Mouse (Mus musculus) adipocyte (in vitro differentiated cells): ENCODE measurements at regions not wholly inside any gene's neighbourhood (a gene's known extent, or its start where the extent isn't known, plus 50 kb on each side); places are given as distances from the start of the nearest gene placed in this dataset.

Experiments used
- DNase-seq: peaks from one replicate; pipeline ENCODE4 v3.0.0-alpha.2; 2016; ENCODE audit warnings: low spot score

- no peak for DNase-seq
Measured at GRCm38 (mm10) chr8:126160356-126160975, 137.9 kb upstream of the Slc35f3 start.

GRCm38 (mm10) chr8:126162748-126163371 is 135.5 kb upstream of the Slc35f3 start:
- no peak for DNase-seq

DNA sequence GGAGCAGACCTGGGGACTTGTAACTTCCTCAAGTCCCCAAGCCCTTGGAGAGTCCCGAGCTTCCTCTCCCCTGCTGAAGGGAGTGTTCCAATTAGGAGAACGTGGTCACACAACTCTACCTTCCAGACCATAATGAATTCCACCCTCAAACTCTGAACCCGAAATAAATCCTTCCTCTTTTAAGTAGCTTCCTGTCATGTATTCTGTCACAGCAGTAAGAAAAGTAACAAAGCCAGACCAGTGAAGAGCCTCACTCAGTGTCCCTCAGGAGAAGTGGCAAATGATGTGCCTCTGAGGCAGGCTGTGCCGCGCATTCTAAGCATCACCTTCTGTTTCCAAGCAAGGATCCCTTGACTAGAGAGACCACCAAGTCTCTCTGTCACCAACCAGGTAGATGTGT is 134.4 kb upstream of the Slc35f3 start:
- no peak for DNase-seq

GRCm38 (mm10) chr8:126165486-126166095 is 132.8 kb upstream of the Slc35f3 start:
- no peak for DNase-seq

GRCm38 (mm10) chr8:126166394-126166793 is 132.0 kb upstream of the Slc35f3 start:
- DNase-seq, result no peak

DNA sequence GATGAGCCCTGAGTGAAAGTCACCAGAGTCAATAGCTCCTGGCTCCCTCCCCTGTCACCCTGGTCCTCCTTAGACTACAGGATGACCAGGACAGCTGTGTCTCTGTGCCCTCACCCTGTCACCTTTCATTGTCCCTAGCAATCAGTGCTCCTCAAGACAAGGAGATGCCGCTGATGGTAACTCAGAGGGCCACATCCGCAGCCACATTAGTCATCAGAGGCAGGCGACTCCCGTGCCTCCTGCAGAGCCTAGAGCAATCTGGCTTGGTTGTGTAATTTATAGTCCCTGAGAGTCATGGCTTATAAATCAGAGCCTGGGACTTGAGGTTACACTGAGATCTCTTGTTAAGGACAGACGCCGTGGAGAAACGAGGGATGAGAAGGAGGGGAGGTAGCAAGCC is 123.9 kb upstream of the Slc35f3 start:
- no peak for DNase-seq

- no peak for DNase-seq
Measured at GRCm38 (mm10) chr8:126176305-126176704, 122.1 kb upstream of the Slc35f3 start.

- DNase-seq, result no peak
Measured at GRCm38 (mm10) chr8:126177855-126178254, 120.5 kb upstream of the Slc35f3 start.

DNA sequence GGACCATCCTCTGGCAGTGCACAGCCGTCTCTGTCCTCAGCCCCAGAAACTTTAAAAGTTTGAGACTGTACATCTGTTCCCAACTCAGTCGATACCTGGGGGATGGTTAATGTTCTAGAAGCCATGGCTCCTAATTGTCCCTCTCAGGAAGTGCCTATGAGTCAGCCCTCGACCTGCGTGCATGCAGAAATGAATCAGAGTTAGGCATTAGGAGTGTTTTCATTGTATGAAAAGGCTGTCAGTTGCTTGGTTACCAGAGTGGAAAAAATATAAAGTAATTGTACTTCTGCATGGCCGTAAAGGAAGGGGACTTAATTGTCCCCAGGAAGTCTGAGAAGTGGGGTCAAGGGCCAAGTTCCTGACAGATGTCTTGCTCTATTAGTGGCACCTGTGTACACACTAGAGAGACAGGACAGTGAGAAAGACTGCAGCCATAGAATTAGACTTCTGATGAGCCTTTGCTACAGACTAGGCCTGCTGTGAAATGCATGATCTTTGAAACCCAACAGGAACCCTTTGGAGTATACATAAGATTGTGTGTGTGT is 109.5 kb upstream of the Slc35f3 start:
- no peak for DNase-seq

DNA sequence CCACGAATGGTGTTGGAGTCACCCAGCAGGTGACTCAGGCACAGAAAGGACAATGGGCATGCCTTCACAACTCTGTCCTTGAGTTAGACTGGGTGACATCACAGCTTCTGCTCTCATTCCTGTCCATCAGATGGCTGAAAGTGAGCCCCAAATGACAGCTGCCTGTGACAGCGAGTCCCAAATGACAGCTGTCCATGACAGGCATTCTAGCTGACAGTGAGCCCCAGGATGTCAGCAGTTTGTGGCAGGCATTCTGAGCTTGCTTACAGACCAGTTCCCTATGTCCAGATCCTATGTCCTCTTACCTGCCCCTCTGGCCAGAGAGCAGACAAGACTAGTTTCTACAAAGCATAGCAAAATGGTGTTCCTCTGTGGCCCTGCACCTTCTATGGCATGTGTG is 102.7 kb upstream of the Slc35f3 start:
- no peak for DNase-seq

DNA sequence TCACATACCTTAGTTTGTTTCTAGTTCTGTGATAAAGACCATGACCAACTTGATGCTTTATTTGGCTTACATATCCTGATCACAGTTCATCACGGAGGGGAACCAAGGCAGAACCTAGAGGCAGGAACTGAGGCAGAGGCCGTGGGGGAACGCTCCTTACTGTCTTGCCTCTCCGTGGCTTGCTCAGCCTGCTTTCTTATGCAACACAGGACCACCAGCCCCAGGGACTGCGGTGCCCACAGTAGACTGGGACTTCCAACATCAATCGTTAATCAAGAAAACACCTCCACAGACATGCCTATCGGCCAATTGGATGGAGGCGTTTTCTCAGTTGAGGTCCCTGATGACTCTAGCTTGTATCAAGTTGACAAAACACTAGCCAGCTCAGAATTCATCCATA is 87.8 kb upstream of the Slc35f3 start:
- DNase-seq, result no peak

- DNase-seq, result no peak
Measured at GRCm38 (mm10) chr8:126212802-126213201, 85.6 kb upstream of the Slc35f3 start.

DNA sequence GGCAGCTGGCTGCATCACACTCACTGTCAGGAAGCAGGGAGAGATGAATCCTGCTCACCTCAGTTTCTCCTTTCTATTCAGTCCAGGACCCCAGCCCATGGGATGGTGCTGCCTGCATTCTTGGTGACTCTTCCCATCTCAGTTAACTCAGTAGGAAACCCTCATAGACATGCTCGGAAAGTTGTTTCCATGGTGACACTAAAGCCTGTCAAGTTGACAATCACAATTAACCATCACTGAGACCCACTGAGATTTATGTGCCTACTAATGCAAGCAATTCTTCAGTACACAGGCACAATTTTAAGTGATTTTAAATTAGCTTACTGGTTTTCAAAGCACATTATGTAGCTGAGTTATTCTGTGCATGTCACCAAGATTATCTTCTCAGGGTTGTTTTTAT is 83.8 kb upstream of the Slc35f3 start:
- no peak for DNase-seq

- DNase-seq, result no peak
Measured at GRCm38 (mm10) chr8:126216391-126216790, 82.0 kb upstream of the Slc35f3 start.

- no peak for DNase-seq
Measured at GRCm38 (mm10) chr8:126221631-126222030, 76.7 kb upstream of the Slc35f3 start.

DNA sequence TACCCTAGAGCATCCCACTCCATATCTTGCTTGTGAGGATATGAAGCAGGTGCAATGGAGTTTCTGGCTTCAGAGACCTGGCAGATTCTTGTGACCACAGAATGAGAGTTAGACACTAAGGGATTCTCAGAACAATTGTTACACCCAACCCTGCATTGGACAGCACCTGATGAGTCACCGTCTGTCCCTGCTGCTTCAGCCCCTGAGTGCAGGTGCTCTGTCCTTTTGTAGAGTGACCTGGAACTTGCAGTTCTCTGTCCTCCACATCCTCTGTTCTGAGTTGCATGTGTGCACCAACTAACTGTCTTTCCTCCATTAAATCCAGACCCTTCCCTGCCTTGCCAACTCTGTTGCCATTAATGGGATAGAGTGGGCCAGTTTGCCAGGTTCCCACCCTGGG is 66.6 kb upstream of the Slc35f3 start:
- DNase-seq, result no peak

DNA sequence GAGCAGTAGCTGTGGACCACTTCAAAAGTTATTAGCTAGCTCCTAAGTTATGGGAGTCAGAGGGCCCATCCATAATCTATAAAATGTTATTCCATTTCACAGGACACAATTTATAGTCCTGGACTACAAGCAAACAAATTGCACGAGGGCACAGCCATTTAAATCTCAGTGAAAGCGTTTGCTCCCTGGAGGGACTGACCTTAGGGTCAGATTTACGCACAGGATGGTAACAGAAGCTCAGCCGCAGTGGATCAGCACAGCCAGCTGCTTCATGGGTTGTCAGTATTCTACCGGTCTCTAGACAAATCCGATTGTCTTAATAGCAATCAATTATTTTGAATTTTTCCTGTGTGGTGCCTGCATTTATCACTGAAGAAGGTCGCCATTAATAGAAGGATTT is 65.8 kb upstream of the Slc35f3 start:
- no peak for DNase-seq

DNA sequence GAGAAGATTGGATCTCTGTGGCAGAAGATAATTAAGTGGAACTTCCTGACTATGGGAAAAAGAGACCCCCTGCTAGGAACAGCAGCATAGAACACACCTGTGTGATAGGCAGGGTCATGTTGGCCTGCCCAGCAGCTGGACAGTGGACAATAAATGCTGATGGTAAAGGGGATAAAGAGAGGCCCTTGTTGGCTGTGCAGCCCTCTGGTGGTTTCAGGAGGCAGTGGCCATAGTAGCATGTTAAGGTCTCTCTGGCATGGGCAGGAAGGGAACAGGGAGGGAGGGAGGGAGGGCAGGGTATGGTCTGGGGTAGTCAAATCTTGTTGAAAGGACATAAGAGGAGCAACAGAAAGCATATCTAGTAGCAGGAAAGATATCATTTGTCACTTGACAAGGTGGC is 58.7 kb upstream of the Slc35f3 start:
- DNase-seq, result no peak

GRCm38 (mm10) chr8:126244321-126244720 is 54.0 kb upstream of the Slc35f3 start:
- DNase-seq, result no peak
